Comparison of ENCODE assay signal across 8 mouse cellular contexts in genomic region chr10:57487201-57487600, GRCm38 (mm10). TPM values are rescaled to one million over a fixed set of nuclear protein-coding genes. Genes with fewer than 3 reads are reported as not detected.
DNase-seq lines count a peak whose midpoint lies in the region; ATAC-seq and TF ChIP-seq lines count a peak whose summit lies in the region.

No protein-coding gene starts in this region.

- H3K36me3 ChIP-seq in kidney, embryonic 16.5 days (ENCODE audit: insufficient read depth, low read length): 0 out of 2 replicates have a peak, but pooled peaks cover 6% of the 10 kb centered on the region
- H3K36me3 ChIP-seq in limb, embryonic 15.5 days: no peaks in the 10 kb centered on the region
- no peaks in the 10 kb centered on the region for H3K36me3 ChIP-seq in splenic B cell, adult 2 months (ENCODE audit: control insufficient read depth, insufficient read depth, low read length, poor library complexity, severe bottlenecking)

- no peak overlapping the region for H3K27ac ChIP-seq in kidney, embryonic 16.5 days (ENCODE audit: low read length)
- H3K27ac ChIP-seq in embryonic fibroblast, embryonic 13.5 days (ENCODE audit: insufficient read depth, low read length): peak overlapping the region; percentile 73; the same call in 1 of the 2 replicates
- no peak overlapping the region for H3K27ac ChIP-seq in limb, embryonic 15.5 days

- no peak for DNase-seq in kidney, postnatal 14 days
- peak; percentile 62 for DNase-seq in MN1 (ENCODE audit: low spot score)
- DNase-seq in splenic B cell, adult 2 months (ENCODE audit: low read depth, low spot score): peak; percentile 22
- DNase-seq in gastrocnemius, adult 18-20 months (ENCODE audit: low spot score): no peak
- DNase-seq in frontal cortex, postnatal 14 days (ENCODE audit: low spot score in 2 of 2): no peak

- WGBS in kidney, embryonic 16.5 days: 0% methylated on average over 8 of the region's 8 CpGs
- WGBS in limb, embryonic 15.5 days: 2% methylated on average over 8 of the region's 8 CpGs

- H3K9me3 ChIP-seq in kidney, embryonic 16.5 days (ENCODE audit: low read length): no peaks in the 10 kb centered on the region
- H3K9me3 ChIP-seq in limb, embryonic 15.5 days: no peaks in the 10 kb centered on the region

- ATAC-seq in kidney, embryonic 16.5 days (ENCODE audit: low FRiP score, low TSS enrichment): no peak
- no peak for ATAC-seq in limb, embryonic 15.5 days (ENCODE audit: insufficient number of reproducible peaks, low FRiP score, low TSS enrichment, low read depth)

- H3K4me1 ChIP-seq in kidney, embryonic 16.5 days (ENCODE audit: insufficient read depth, low read length): peaks cover 4% of the 10 kb centered on the region; the same call in 1 of the 2 replicates
- H3K4me1 ChIP-seq in embryonic fibroblast, embryonic 13.5 days (ENCODE audit: control insufficient read depth, insufficient read depth, low read length): peaks cover 5% of the 10 kb centered on the region
- no peaks in the 10 kb centered on the region; the same call in 1 of the 2 replicates for H3K4me1 ChIP-seq in limb, embryonic 15.5 days

- TF ChIP-seq CTCF in embryonic fibroblast, embryonic 13.5 days (IDR thresholded peaks at IDR 0.05; ENCODE audit: borderline replicate concordance, insufficient read depth, low read length): no peak

- TF ChIP-seq POLR2A in embryonic fibroblast, embryonic 13.5 days (IDR thresholded peaks at IDR 0.05; ENCODE audit: low read depth, low read length): no peak

- peak overlapping the region; percentile 73 for H3K4me2 ChIP-seq in kidney, embryonic 16.5 days (replicated peaks; ENCODE audit: low read depth, low read length)
- peak overlapping the region; percentile 46 for H3K4me2 ChIP-seq in limb, embryonic 15.5 days

- H3K9ac ChIP-seq in kidney, embryonic 16.5 days (replicated peaks; ENCODE audit: low read length): peak overlapping the region; percentile 97
- peak overlapping the region; percentile 94 for H3K9ac ChIP-seq in limb, embryonic 15.5 days

- no peaks in the 10 kb centered on the region for H3K27me3 ChIP-seq in kidney, embryonic 16.5 days (ENCODE audit: insufficient read depth, low read length)
- H3K27me3 ChIP-seq in limb, embryonic 15.5 days: no peaks in the 10 kb centered on the region
- H3K27me3 ChIP-seq in splenic B cell, adult 2 months (ENCODE audit: control insufficient read depth, insufficient read depth, low read length, poor library complexity, severe bottlenecking): no peaks in the 10 kb centered on the region

- peak overlapping the region; percentile 94 for H3K4me3 ChIP-seq in kidney, embryonic 16.5 days (ENCODE audit: low read length)
- peak overlapping the region; percentile 80 for H3K4me3 ChIP-seq in embryonic fibroblast, embryonic 13.5 days (ENCODE audit: insufficient read depth, low read length)
- H3K4me3 ChIP-seq in limb, embryonic 15.5 days: peak overlapping the region; percentile 85

RNA-seq across cellular contexts. Expression of gene Hsf2, which starts 1.0 kb away (rescaled TPM):
- 22.5 and 27.6 TPM in 2 replicates for polyA plus RNA-seq in kidney, embryonic 16.5 days (2015; fragmentation: Nextera tagmentation; extraction: Ambion mirVana)
- polyA plus RNA-seq in embryonic fibroblast, embryonic 13.5 days (2011; ENCODE audit: insufficient read length, low read depth, missing spikeins): 21.9 and 32.1 TPM in 2 replicates
- polyA plus RNA-seq in limb, embryonic 15.5 days (2015; fragmentation: Nextera tagmentation; extraction: Ambion mirVana): 22.4 and 23.2 TPM in 2 replicates
- 10 to 100 TPM; 18.1 to 23.6 TPM for total RNA-seq in gastrocnemius, adult 18-20 months (2021)

RNA-seq across cellular contexts. Expression of gene Serinc1, which starts 45.1 kb away (rescaled TPM):
- 153 and 163 TPM in 2 replicates for polyA plus RNA-seq in kidney, embryonic 16.5 days (2015; fragmentation: Nextera tagmentation; extraction: Ambion mirVana)
- polyA plus RNA-seq in embryonic fibroblast, embryonic 13.5 days (2011; ENCODE audit: insufficient read length, low read depth, missing spikeins): 303 and 328 TPM in 2 replicates
- 147 and 155 TPM in 2 replicates for polyA plus RNA-seq in limb, embryonic 15.5 days (2015; fragmentation: Nextera tagmentation; extraction: Ambion mirVana)
- total RNA-seq in gastrocnemius, adult 18-20 months (2021): 100 to 1,000 TPM; 184 to 191 TPM

Comparison
In these comparisons a context has a peak if more than half of its experiments do, and no peak if none do; other contexts are left out.
1. DNase-seq: peak in MN1 (single experiment) and splenic B cell, adult 2 months (single experiment); none in kidney, postnatal 14 days (single experiment), gastrocnemius, adult 18-20 months (single experiment) and frontal cortex, postnatal 14 days (0 of 2).
2. Peak in every context shown above with its lines, with median percentiles within 50 percentile points of each other: H3K4me3 ChIP-seq.